Mouse (Mus musculus): ENCODE results near the gene Aplp1. TPM values are rescaled to one million over a fixed set of nuclear protein-coding genes. Genes with fewer than 3 reads are reported as not detected.

Aplp1 gene
- polyA plus RNA-seq, 1 experiment from 2014 or later = 18.0 TPM

DNA sequence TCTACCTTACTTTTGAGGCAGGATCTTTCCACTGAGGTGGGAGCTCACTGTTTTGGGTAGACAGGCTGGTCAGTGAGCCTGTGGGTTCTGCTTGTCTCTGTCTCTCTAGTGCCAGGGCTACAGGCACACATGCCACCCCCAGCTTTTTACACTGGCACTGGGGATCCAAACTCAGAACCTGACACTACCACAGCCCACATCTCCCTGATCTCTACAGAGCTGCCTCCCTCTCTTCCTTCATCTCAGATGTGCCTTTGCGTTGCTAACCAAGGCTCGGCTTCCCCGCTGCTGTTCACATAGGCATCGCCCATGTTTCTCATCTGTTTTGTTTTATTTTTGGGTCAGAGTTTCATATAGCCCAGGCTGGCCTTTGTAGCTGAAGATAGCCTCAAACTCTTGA is 51.7 kb downstream of the Aplp1 start:
- no peak overlapping the region for H3K9ac ChIP-seq (ENCODE audit: low read length)
- DNase-seq (ENCODE audit: low spot score) (no peak), ATAC-seq (ENCODE audit: insufficient number of reproducible peaks, low FRiP score, low TSS enrichment, low read depth) (no peak)
- 83% methylated on average over 4 of the region's 4 CpGs for WGBS
- no peaks in the 10 kb centered on the region for H3K36me3 ChIP-seq (ENCODE audit: control insufficient read depth, insufficient read depth, low read length)
- H3K27ac ChIP-seq (replicated peaks; ENCODE audit: low read depth, low read length) = no peak overlapping the region
- H3K4me1 ChIP-seq (ENCODE audit: control insufficient read depth, insufficient read depth, low read length) = no peaks in the 10 kb centered on the region
- H3K27me3 ChIP-seq (ENCODE audit: control insufficient read depth, insufficient read depth, low read length) = no peaks in the 10 kb centered on the region
- no peak overlapping the region for H3K4me3 ChIP-seq (ENCODE audit: low read depth, low read length)
- H3K4me2 ChIP-seq (ENCODE audit: low read depth, severe bottlenecking) = no peak overlapping the region
- H3K9me3 ChIP-seq (ENCODE audit: control insufficient read depth, low read length) = no peaks in the 10 kb centered on the region

DNA sequence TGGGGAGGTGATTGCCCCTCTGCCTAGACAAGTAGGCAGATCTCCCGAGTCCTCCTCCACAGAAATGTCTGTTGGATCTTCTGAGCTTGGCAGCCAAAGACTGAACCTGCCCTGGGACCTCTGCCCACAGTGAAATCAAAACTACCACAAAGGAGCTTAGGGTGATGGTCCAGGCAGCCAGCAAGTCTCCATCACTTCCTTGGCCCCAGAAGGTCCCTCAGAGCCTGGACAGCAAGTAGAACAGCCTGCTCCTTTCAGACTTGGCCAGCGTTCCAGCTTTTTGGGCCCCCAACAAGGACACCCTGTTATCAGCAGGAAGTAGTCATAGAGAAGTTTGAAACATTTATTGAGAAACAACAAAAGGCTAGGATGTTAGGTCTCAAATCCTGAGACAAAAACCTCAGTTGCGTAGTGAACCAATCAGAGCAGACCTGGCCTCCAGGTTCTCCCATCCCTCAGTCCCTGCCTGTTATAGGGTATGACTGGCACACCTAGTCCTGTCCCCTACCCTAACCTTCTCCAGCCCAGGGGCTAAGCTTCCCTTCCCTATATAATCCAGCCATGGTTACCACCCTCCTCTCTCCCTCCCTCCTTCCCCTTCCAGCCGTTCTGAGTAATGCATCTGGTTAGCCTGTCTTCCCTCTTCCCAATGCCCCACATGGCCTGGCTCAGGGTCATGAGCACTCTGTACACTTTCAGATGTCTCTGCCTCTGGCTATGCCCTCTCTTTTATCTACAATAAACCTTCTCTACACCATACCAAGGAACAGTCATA is 52.4 kb downstream of the Aplp1 start:
- H3K27me3 ChIP-seq (ENCODE audit: control insufficient read depth, insufficient read depth, low read length) = no peaks in the 10 kb centered on the region
- 75% methylated on average over 4 of the region's 4 CpGs for WGBS
- no peaks in the 10 kb centered on the region for H3K4me1 ChIP-seq (ENCODE audit: control insufficient read depth, insufficient read depth, low read length)
- no peak overlapping the region for H3K4me3 ChIP-seq (ENCODE audit: low read depth, low read length)
- no peak overlapping the region for H3K9ac ChIP-seq (ENCODE audit: low read length)
- no peak overlapping the region for H3K27ac ChIP-seq (replicated peaks; ENCODE audit: low read depth, low read length)
- no peak overlapping the region for H3K4me2 ChIP-seq (ENCODE audit: low read depth, severe bottlenecking)
- H3K9me3 ChIP-seq (ENCODE audit: control insufficient read depth, low read length) = no peaks in the 10 kb centered on the region
- DNase-seq (ENCODE audit: low spot score) = no peak
- H3K36me3 ChIP-seq (ENCODE audit: control insufficient read depth, insufficient read depth, low read length) = no peaks in the 10 kb centered on the region
- ATAC-seq (ENCODE audit: insufficient number of reproducible peaks, low FRiP score, low TSS enrichment, low read depth) = no peak

Other genes starting within 250 kb of the Aplp1 start
- gene Capns1, start 246.7 kb downstream of the Aplp1 start, polyA plus RNA-seq (2014; fragmentation: Nextera tagmentation; extraction: Ambion mirVana) = 53.1 and 53.7 TPM in 2 replicates
- 182 and 186 TPM in 2 replicates for gene Polr2i, start 213.6 kb downstream of the Aplp1 start, polyA plus RNA-seq (2014; fragmentation: Nextera tagmentation; extraction: Ambion mirVana)
- 232 and 241 TPM in 2 replicates for gene Tbcb, start 213.3 kb downstream of the Aplp1 start, polyA plus RNA-seq (2014; fragmentation: Nextera tagmentation; extraction: Ambion mirVana)
- 0.27 TPM in 1 of 2 replicates, not detected in the other for gene Ovol3, start 209.8 kb downstream of the Aplp1 start, polyA plus RNA-seq (2014; fragmentation: Nextera tagmentation; extraction: Ambion mirVana)
- gene Thap8, start 165.4 kb downstream of the Aplp1 start, polyA plus RNA-seq (2014; fragmentation: Nextera tagmentation; extraction: Ambion mirVana) = 0.16 and 0.19 TPM in 2 replicates
- 10.4 and 14.9 TPM in 2 replicates for gene Wdr62, start 165.1 kb downstream of the Aplp1 start, polyA plus RNA-seq (2014; fragmentation: Nextera tagmentation; extraction: Ambion mirVana)
- gene Clip3, start 153.8 kb downstream of the Aplp1 start, polyA plus RNA-seq (2014; fragmentation: Nextera tagmentation; extraction: Ambion mirVana) = 64.7 and 70.0 TPM in 2 replicates
- 93.7 and 97.6 TPM in 2 replicates for gene Alkbh6, start 136.8 kb downstream of the Aplp1 start, polyA plus RNA-seq (2014; fragmentation: Nextera tagmentation; extraction: Ambion mirVana)
- 72.3 and 75.3 TPM in 2 replicates for gene Syne4, start 130.7 kb downstream of the Aplp1 start, polyA plus RNA-seq (2014; fragmentation: Nextera tagmentation; extraction: Ambion mirVana)
- gene E130208F15Rik, start 123.8 kb downstream of the Aplp1 start, polyA plus RNA-seq (2014; fragmentation: Nextera tagmentation; extraction: Ambion mirVana) = not detected in 2 replicates
- gene Sdhaf1, start 121.6 kb downstream of the Aplp1 start, polyA plus RNA-seq (2014; fragmentation: Nextera tagmentation; extraction: Ambion mirVana) = 21.6 TPM in 2 replicates
- gene Lrfn3, start 82.8 kb downstream of the Aplp1 start, polyA plus RNA-seq (2014; fragmentation: Nextera tagmentation; extraction: Ambion mirVana) = 4.9 and 5.0 TPM in 2 replicates
- 8.4 and 12.6 TPM in 2 replicates for gene Tyrobp, start 31.8 kb downstream of the Aplp1 start, polyA plus RNA-seq (2014; fragmentation: Nextera tagmentation; extraction: Ambion mirVana)
- 0.39 TPM in 1 of 2 replicates, not detected in the other for gene Hcst, start 25.7 kb downstream of the Aplp1 start, polyA plus RNA-seq (2014; fragmentation: Nextera tagmentation; extraction: Ambion mirVana)
- gene Nfkbid, start 23.8 kb downstream of the Aplp1 start, polyA plus RNA-seq (2014; fragmentation: Nextera tagmentation; extraction: Ambion mirVana) = 0.96 and 1.4 TPM in 2 replicates
- gene Kirrel2, start 12.2 kb upstream of the Aplp1 start, polyA plus RNA-seq (2014; fragmentation: Nextera tagmentation; extraction: Ambion mirVana) = 0.13 TPM in 1 of 2 replicates, not detected in the other
- 0.15 TPM in 1 of 2 replicates, not detected in the other for gene Nphs1, start 12.8 kb upstream of the Aplp1 start, polyA plus RNA-seq (2014; fragmentation: Nextera tagmentation; extraction: Ambion mirVana)
- 0.33 TPM in 1 of 2 replicates, not detected in the other for gene Prodh2, start 48.1 kb upstream of the Aplp1 start, polyA plus RNA-seq (2014; fragmentation: Nextera tagmentation; extraction: Ambion mirVana)
- gene Arhgap33, start 89.5 kb upstream of the Aplp1 start, polyA plus RNA-seq (2014; fragmentation: Nextera tagmentation; extraction: Ambion mirVana) = 12.1 and 12.9 TPM in 2 replicates
- 6.1 and 6.9 TPM in 2 replicates for gene Hspb6, start 106.6 kb upstream of the Aplp1 start, polyA plus RNA-seq (2014; fragmentation: Nextera tagmentation; extraction: Ambion mirVana)
- 20.0 and 21.9 TPM in 2 replicates for gene Proser3, start 106.8 kb upstream of the Aplp1 start, polyA plus RNA-seq (2014; fragmentation: Nextera tagmentation; extraction: Ambion mirVana)
- 40.6 and 46.9 TPM in 2 replicates for gene Lin37, start 114.3 kb upstream of the Aplp1 start, polyA plus RNA-seq (2014; fragmentation: Nextera tagmentation; extraction: Ambion mirVana)
- gene U2af1l4, start 117.8 kb upstream of the Aplp1 start, polyA plus RNA-seq (2014; fragmentation: Nextera tagmentation; extraction: Ambion mirVana) = 91.9 and 100 TPM in 2 replicates
- gene Gm49396, start 117.8 kb upstream of the Aplp1 start, polyA plus RNA-seq (2014; fragmentation: Nextera tagmentation; extraction: Ambion mirVana) = 6.0 and 6.8 TPM in 2 replicates
- 105 and 123 TPM in 2 replicates for gene Psenen, start 118.1 kb upstream of the Aplp1 start, polyA plus RNA-seq (2014; fragmentation: Nextera tagmentation; extraction: Ambion mirVana)
- 3.2 and 3.5 TPM in 2 replicates for gene Igflr1, start 119.9 kb upstream of the Aplp1 start, polyA plus RNA-seq (2014; fragmentation: Nextera tagmentation; extraction: Ambion mirVana)
- 11.9 and 14.1 TPM in 2 replicates for gene Kmt2b, start 143.2 kb upstream of the Aplp1 start, polyA plus RNA-seq (2014; fragmentation: Nextera tagmentation; extraction: Ambion mirVana)
- 0.43 TPM in 1 of 2 replicates, not detected in the other for gene Zbtb32, start 153.4 kb upstream of the Aplp1 start, polyA plus RNA-seq (2014; fragmentation: Nextera tagmentation; extraction: Ambion mirVana)
- gene Upk1a, start 167.3 kb upstream of the Aplp1 start, polyA plus RNA-seq (2014; fragmentation: Nextera tagmentation; extraction: Ambion mirVana) = 3.6 and 3.8 TPM in 2 replicates
- 801 and 830 TPM in 2 replicates for gene Cox6b1, start 180.6 kb upstream of the Aplp1 start, polyA plus RNA-seq (2014; fragmentation: Nextera tagmentation; extraction: Ambion mirVana)
- 0.19 and 0.43 TPM in 2 replicates for gene Etv2, start 190.3 kb upstream of the Aplp1 start, polyA plus RNA-seq (2014; fragmentation: Nextera tagmentation; extraction: Ambion mirVana)
- 125 and 126 TPM in 2 replicates for gene Rbm42, start 204.8 kb upstream of the Aplp1 start, polyA plus RNA-seq (2014; fragmentation: Nextera tagmentation; extraction: Ambion mirVana)
- 62.1 and 67.3 TPM in 2 replicates for gene Haus5, start 219.5 kb upstream of the Aplp1 start, polyA plus RNA-seq (2014; fragmentation: Nextera tagmentation; extraction: Ambion mirVana)
- gene Pmis2, start 226.1 kb upstream of the Aplp1 start, polyA plus RNA-seq (2014; fragmentation: Nextera tagmentation; extraction: Ambion mirVana) = not detected in 2 replicates

Data from limb, embryonic 11.5 days (tissue).